Mouse (Mus musculus): ENCODE measurements around the gene Fbxo24.

DNA sequence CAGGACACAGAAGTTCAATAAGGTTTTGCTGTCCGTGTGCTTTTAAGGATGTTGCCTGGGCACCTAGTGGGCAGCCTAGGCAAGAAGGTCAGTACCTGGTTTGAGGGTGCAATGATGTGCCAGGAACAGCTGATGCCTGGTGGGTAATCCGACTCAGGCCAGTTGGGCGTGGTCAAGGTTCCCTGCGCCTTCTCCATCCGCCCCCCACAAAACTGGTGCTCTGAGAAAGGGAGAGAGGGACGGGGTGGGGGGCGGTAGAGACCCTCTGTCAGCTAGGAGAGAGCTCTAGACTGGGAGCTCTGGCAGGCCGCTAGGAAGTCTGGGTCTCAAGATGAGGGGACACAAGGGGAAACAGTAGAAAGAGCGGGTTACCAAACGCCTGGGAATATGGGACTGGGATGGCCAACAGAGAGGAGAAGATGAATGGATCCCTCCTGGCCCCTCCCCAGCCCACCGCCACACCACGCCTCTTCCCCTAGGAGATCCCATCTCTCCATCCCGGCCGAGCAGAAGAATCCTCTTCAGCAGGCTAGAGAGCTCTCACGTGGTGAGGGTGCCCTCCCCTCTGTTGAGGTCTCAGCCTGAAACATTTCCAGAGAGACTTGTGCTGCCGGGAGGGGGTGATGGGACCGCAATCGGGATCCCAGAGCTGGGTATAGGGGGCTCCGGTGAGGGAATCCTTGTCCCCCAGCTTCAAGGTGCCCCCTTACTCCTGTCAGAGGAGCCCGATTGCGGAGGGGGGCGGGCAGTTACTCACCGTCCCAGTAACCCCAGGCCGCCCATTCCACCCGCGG is 20.7 kb downstream of the Fbxo24 start:
- TF ChIP-seq CTCF (conservative IDR thresholded peaks at IDR 0.05; ENCODE audit: low read length): no peak
- TF ChIP-seq POU5F1 (IDR thresholded peaks at IDR 0.05; ENCODE audit: borderline replicate concordance, low read length): no peak
